Mouse (Mus musculus): ENCODE data around the gene Sit1.
A peak's percentile ranks its signal among the peaks of the same experiment; 100 is the strongest.

Sit1 gene

GRCm38 (mm10) chr4:43483535-43484091, at the start of gene Sit1:
Sit1 (minus strand) TSS chr4:43483734.
- no peak for DNase-seq (ENCODE audit: extremely low read depth, insufficient read length, low spot score)

- no peak for DNase-seq (ENCODE audit: extremely low read depth, insufficient read length, low spot score)
Observed at GRCm38 (mm10) chr4:43533270-43533669, 49.7 kb upstream of the Sit1 start.

- DNase-seq (ENCODE audit: extremely low read depth, insufficient read length, low spot score), result no peak
Observed at GRCm38 (mm10) chr4:43530581-43530980, 47.0 kb upstream of the Sit1 start.

- DNase-seq (ENCODE audit: extremely low read depth, insufficient read length, low spot score), result no peak
Observed at GRCm38 (mm10) chr4:43530081-43530501, 46.6 kb upstream of the Sit1 start.

GRCm38 (mm10) chr4:43528487-43528886, 45.0 kb upstream of the Sit1 start:
- DNase-seq (ENCODE audit: extremely low read depth, insufficient read length, low spot score), result peak; percentile 30

GRCm38 (mm10) chr4:43527880-43528279, 44.3 kb upstream of the Sit1 start:
- no peak for DNase-seq (ENCODE audit: extremely low read depth, insufficient read length, low spot score)

- peak; percentile 67 for DNase-seq (ENCODE audit: extremely low read depth, insufficient read length, low spot score)
Observed at GRCm38 (mm10) chr4:43519956-43520355, 36.4 kb upstream of the Sit1 start.

- DNase-seq (ENCODE audit: extremely low read depth, insufficient read length, low spot score), result peak; percentile 18
Observed at GRCm38 (mm10) chr4:43519551-43519950, 36.0 kb upstream of the Sit1 start.

GRCm38 (mm10) chr4:43515764-43516708, 32.5 kb upstream of the Sit1 start:
- no peak for DNase-seq (ENCODE audit: extremely low read depth, insufficient read length, low spot score)

- DNase-seq (ENCODE audit: extremely low read depth, insufficient read length, low spot score), result no peak
Observed at GRCm38 (mm10) chr4:43513791-43514190, 30.3 kb upstream of the Sit1 start.

GRCm38 (mm10) chr4:43513300-43513699, 29.8 kb upstream of the Sit1 start:
- no peak for DNase-seq (ENCODE audit: extremely low read depth, insufficient read length, low spot score)

GRCm38 (mm10) chr4:43512653-43513052, 29.1 kb upstream of the Sit1 start:
- no peak for DNase-seq (ENCODE audit: extremely low read depth, insufficient read length, low spot score)

- DNase-seq (ENCODE audit: extremely low read depth, insufficient read length, low spot score), result no peak
Observed at GRCm38 (mm10) chr4:43511675-43512454, 28.3 kb upstream of the Sit1 start.

- DNase-seq (ENCODE audit: extremely low read depth, insufficient read length, low spot score), result no peak
Observed at GRCm38 (mm10) chr4:43509109-43509508, 25.6 kb upstream of the Sit1 start.

- no peak for DNase-seq (ENCODE audit: extremely low read depth, insufficient read length, low spot score)
Observed at GRCm38 (mm10) chr4:43508666-43508997, 25.1 kb upstream of the Sit1 start.

- peak; percentile 86 for DNase-seq (ENCODE audit: extremely low read depth, insufficient read length, low spot score)
Observed at GRCm38 (mm10) chr4:43507938-43508665, 24.6 kb upstream of the Sit1 start.

GRCm38 (mm10) chr4:43506536-43507185, 23.1 kb upstream of the Sit1 start, which contains the start of gene Car9:
Car9 (plus strand) TSS chr4:43506966.
- peak; percentile 70 for DNase-seq (ENCODE audit: extremely low read depth, insufficient read length, low spot score)

GRCm38 (mm10) chr4:43506074-43506473, 22.5 kb upstream of the Sit1 start:
- DNase-seq (ENCODE audit: extremely low read depth, insufficient read length, low spot score), result no peak

GRCm38 (mm10) chr4:43504269-43504668, 20.7 kb upstream of the Sit1 start:
- DNase-seq (ENCODE audit: extremely low read depth, insufficient read length, low spot score), result no peak

- DNase-seq (ENCODE audit: extremely low read depth, insufficient read length, low spot score), result no peak
Observed at GRCm38 (mm10) chr4:43503506-43503905, 20.0 kb upstream of the Sit1 start.

Measured in 3134 (cell line).